Mouse (Mus musculus): ENCODE measurements around the gene Mpeg1.

The Mpeg1 gene

GRCm38 (mm10) chr19:12493453-12494186, 33.0 kb downstream of the Mpeg1 start:
- no peak for DNase-seq (ENCODE audit: inconsistent ontology term)

DNA sequence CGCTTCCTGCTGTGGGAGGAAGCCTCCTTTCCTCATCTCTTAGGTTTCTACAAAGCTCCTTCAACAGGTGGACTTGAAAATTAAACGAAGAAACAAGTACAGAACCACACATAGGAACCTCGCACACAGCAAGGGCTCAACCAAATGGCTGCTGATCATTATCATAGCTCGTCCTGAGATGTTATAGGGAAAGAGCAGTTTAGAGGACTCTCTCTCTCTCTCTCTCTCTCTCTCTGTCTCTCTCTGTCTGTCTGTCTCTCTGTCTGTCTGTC, 33.5 kb downstream of the Mpeg1 start:
- no peak for DNase-seq (ENCODE audit: inconsistent ontology term)

- DNase-seq (ENCODE audit: inconsistent ontology term) = peak; percentile 70
Measured at GRCm38 (mm10) chr19:12494972-12495535, 34.5 kb downstream of the Mpeg1 start.

GRCm38 (mm10) chr19:12496241-12496640, 35.7 kb downstream of the Mpeg1 start:
- peak; percentile 53 for DNase-seq (ENCODE audit: inconsistent ontology term)

- no peak for DNase-seq (ENCODE audit: inconsistent ontology term)
Measured at GRCm38 (mm10) chr19:12497909-12498308, 37.3 kb downstream of the Mpeg1 start.

DNA sequence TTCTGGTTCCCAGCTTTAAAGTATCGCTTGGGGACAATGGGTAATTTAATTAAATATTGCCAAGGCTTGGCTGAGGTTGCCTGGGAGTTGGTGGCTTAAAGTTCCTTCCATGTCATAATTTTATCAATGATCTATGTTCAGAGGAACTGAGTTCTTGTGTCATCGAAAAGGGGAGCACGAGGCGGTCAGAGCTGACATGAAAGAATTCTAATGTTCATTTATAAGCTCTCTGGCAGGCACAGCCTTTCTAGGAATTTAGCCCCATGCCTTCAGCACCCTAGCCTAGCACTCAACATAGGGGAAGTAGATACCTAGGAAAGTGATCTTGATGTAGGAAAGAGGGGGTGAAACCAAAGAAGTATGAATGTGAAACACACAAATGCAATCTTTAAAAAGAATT, 37.7 kb downstream of the Mpeg1 start:
- DNase-seq (ENCODE audit: inconsistent ontology term) = peak; percentile 18

DNA sequence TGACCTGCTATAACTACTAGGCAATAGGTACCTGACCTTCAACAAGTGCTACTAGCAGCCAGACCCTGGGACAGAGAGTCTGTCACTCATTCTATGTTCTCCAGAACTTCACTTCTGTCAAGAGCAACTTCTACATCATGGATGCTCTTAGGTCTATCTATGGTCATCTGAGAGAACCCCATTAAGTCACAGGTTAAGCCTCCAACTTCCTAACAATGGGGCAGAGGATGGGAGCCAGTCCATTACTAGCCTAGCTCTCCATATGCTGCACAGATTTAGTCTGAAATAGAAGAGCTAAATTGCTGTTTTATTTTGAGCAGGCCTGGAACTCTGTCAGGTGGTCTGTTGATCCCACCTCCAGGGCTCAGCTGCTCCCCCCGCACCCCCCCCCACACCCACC, 38.4 kb downstream of the Mpeg1 start:
- no peak for DNase-seq (ENCODE audit: inconsistent ontology term)

DNA sequence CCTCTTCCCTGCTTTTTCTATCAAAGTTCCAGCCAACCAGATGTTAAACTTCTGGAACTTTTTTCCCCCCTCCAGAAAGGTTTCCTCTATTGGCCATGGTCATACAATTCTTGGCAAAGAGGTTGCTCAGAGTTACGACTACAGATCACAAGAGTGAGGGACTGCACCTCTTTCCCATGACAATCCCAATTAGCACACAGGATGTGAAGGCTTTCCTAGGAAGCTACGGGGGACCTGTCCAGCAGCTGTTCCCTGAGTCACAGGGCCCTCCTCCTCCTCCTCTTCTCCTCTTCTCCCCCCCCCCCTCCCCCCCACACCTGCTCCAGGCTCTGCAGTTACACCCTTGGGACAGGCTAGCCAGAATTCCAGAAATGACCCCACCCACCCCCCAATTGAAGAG, 38.9 kb downstream of the Mpeg1 start:
- peak; percentile 43 for DNase-seq (ENCODE audit: inconsistent ontology term)

DNA sequence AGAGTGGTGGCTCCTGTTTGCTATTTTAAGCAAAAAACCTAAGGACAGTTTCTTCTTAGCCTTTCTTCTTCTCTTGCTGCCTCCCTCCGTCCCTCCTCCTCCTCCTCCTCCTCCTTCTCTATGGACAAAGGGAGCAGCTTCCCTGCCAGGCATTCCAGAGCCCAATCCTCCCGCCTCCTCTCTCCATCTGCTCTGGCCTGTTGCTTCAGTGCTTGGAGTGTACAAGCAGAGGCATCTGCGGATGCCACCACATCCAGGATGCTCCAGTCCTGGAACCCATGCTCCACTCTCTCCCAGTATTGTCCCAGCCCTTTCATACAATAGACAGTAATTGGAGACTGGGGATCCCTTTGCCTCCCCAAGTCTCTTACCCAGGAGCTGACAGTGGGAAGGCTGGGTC, 39.5 kb downstream of the Mpeg1 start:
- peak; percentile 87 for DNase-seq (ENCODE audit: inconsistent ontology term)

DNA sequence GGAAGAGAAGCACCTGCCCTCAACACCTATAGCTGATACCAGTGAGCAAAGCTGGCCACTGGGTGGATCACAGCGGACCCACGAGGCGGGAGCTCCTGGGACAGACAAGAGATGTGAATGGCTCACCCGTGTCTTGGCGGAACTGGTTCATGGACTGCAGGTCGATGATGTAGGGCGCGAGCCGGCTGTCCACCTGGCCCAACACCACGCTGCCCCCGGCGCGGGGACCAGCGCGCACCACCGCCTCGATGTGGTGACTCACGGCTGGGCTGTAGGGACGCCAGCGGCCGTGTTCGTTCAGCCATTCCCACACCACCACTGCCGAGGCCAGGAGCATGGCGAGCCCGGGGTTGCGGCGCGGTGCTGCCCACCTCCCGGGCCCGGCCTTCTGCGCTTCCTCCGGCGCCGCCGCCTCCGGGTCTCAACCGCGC, 40.3 kb downstream of the Mpeg1 start:
- peak; percentile 82 for DNase-seq (ENCODE audit: inconsistent ontology term)

DNA sequence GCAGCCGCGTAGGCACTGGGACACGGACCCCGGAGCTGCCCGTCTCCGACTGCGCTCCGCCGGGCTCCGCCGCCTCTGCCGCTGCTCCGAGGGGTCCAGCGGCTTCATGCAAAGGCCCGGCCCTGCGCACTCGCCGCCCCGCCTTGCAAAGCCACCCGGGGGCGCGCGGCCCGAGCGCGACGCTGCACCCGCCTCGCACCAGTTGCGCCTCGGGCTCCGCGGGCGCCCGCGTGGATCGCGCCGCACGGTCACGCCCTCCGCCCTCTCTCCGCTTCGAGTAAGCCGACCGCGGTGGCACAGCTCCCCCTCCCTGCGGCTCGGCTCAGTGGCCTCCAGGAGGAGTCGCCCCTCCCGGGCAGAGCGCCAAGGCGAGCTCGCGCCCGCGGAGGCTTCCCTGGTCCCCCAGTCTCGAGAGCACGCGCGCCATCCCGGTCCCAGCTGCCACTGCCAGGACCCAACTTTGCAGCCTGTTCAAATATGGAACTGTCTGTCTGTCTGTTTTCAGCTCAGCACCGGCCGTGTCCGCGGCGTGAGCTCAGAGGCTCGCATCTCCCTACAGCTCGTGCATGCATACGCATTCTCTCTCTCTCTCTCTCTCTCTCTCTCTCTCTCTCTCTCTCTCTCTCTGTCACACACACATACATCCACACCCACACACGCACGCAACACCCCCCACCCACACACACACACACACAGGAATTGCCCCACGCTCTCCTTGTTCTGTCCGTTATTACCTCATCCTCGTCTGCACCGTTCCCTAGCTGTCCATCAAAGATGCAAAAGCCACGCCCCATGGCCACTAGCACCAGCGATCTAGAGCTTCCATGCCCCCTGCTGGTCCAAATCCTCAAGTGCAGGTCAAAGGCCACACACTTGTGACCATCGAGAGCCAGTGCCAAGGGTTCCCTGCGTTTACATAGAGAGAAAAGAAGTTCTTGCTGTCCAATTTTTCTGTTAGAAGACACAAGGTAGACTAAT, 41.1 kb downstream of the Mpeg1 start, which contains the start of gene Dtx4:
Gene Dtx4, minus strand, starts transcription at position 85 of the 978 bp plus-strand sequence.
- DNase-seq (ENCODE audit: inconsistent ontology term) = peak; percentile 97

DNA sequence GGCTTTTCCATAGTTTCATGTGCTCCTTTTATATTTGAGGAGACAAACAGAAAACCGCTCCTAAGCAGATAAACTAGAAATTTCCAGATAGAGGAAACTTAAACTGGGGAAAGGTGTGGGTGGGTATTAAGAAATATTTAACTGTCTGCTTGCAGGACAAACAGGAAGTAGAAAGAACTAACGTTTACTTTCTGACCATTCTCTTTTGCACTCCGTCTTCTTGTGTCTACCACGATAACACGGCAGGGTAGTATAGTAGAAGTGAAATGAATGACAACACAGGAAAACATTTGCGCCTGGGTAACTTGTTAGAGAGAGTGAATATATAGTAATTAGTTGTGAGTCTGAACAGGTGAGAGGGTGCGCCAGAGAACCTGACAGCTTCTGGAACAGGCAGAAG, 42.2 kb downstream of the Mpeg1 start:
- no peak for DNase-seq (ENCODE audit: inconsistent ontology term)

DNA sequence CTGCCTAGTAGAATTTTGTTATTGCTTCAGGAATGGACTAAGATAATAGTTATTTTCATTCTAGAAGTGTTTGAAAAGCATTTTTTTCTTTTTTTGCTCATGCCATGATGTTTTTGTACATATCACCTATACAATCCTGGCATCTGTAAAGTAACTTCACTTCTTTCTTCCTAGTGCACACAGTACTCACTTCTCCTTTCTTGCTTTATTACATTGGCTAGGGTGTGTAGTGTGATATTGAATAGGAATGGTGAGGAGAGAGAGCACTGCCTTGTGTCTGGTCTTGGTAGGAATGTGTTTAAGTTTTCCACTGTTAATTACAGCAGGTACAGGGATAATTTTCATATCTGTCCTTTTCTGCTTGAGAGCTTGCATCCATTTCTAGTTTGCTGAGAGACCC, 54.0 kb downstream of the Mpeg1 start:
- no peak for DNase-seq (ENCODE audit: inconsistent ontology term)

Data from Muller cell, postnatal 12 days (primary cell).